Mouse (Mus musculus): ENCODE measurements around the gene Tubg1. TPM values are rescaled to one million over a fixed set of nuclear protein-coding genes. Genes with fewer than 3 reads are reported as not detected.
A peak's percentile ranks its signal among the peaks of the same experiment; 100 is the strongest.

Tubg1 gene
- total RNA-seq, 2 experiments from 2014 or later = 23.9 to 25.6 TPM

- DNase-seq = no peak
Measured at GRCm38 (mm10) chr11:101164677-101165580, 45.2 kb downstream of the Tubg1 start.

- no peak for DNase-seq
Measured at GRCm38 (mm10) chr11:101166357-101166756, 46.6 kb downstream of the Tubg1 start.

GRCm38 (mm10) chr11:101167211-101167962, 47.6 kb downstream of the Tubg1 start:
- no peak for DNase-seq

- no peak for DNase-seq
Measured at GRCm38 (mm10) chr11:101167963-101168300, 48.2 kb downstream of the Tubg1 start.

GRCm38 (mm10) chr11:101168301-101168980, 48.7 kb downstream of the Tubg1 start:
- DNase-seq = peak; percentile 77 to 82

- peak; percentile 43 to 56 for DNase-seq
Measured at GRCm38 (mm10) chr11:101169301-101170107, 49.8 kb downstream of the Tubg1 start.

GRCm38 (mm10) chr11:101170354-101170810, 50.6 kb downstream of the Tubg1 start, which contains the start of gene Cntnap1:
TSS of gene Cntnap1 (plus strand) at chr11:101170523.
- DNase-seq = peak; percentile 81 to 82

GRCm38 (mm10) chr11:101170811-101171610, 51.3 kb downstream of the Tubg1 start, which contains the start of gene Plekhh3:
TSS of gene Plekhh3 (minus strand) at chr11:101171351.
- peak; percentile 93 to 98 for DNase-seq

GRCm38 (mm10) chr11:101171721-101172433, 52.1 kb downstream of the Tubg1 start:
- DNase-seq = peak; percentile 85 to 88

- no peak for DNase-seq
Measured at GRCm38 (mm10) chr11:101172434-101172815, 52.7 kb downstream of the Tubg1 start.

GRCm38 (mm10) chr11:101173112-101173511, 53.4 kb downstream of the Tubg1 start:
- DNase-seq = peak; percentile 61 to 75

GRCm38 (mm10) chr11:101173631-101174388, 54.1 kb downstream of the Tubg1 start:
- peak; percentile 87 to 93 for DNase-seq

- peak in 1 of 2 experiments; percentile 35 for DNase-seq
Measured at GRCm38 (mm10) chr11:101174389-101174745, 54.6 kb downstream of the Tubg1 start.

GRCm38 (mm10) chr11:101174851-101175628, 55.3 kb downstream of the Tubg1 start, which contains the start of gene Ccr10:
TSS of gene Ccr10 (minus strand) at chr11:101175443.
- peak; percentile 37 to 58 for DNase-seq

- DNase-seq = peak in 1 of 2 experiments; percentile 43
Measured at GRCm38 (mm10) chr11:101175636-101176116, 55.9 kb downstream of the Tubg1 start.
